Mouse (Mus musculus) E14TG2a.4 (cell line): ENCODE measurements at regions not wholly inside any gene's neighbourhood (a gene's known extent, or its start where the extent isn't known, plus 50 kb on each side); places are given as distances from the start of the nearest gene placed in this dataset.
"Not testable (repeated sequence)": the region's sequence is repeated elsewhere in the genome, so short reads cannot be mapped to it uniquely, and the experiment has no call there.

ENCODE experiments used
- H3K27me3 ChIP-seq: 2 replicates; pipeline ENCODE4 v1.6.1; 2014; ENCODE audit warnings: low read length, control low read depth; ENCODE audit not compliant: insufficient read depth
- H3K36me3 ChIP-seq: 2 replicates; pipeline ENCODE4 v1.6.1; 2014; ENCODE audit warnings: low read length, control low read depth; ENCODE audit not compliant: insufficient read depth
- H3K4me1 ChIP-seq: replicated peaks from 2 replicates; pipeline ENCODE4 v1.6.1; 2014; ENCODE audit warnings: low read depth, low read length, control low read depth
- H3K4me3 ChIP-seq: replicated peaks from 2 replicates; pipeline ENCODE4 v1.5.1; 2014; ENCODE audit warnings: mild to moderate bottlenecking, low read length
- H3K9me3 ChIP-seq: 2 replicates; pipeline ENCODE4 v1.6.1; 2014; ENCODE audit warnings: low read length, control low read depth
- CTCF ChIP-seq: conservative IDR thresholded peaks from 2 replicates; pipeline ENCODE4 v1.5.1; 2014; ENCODE audit warnings: low read length
- NANOG ChIP-seq: IDR thresholded peaks from 2 replicates; pipeline ENCODE4 v1.6.1; 2014; ENCODE audit warnings: borderline replicate concordance, low read length, mixed read lengths
- POU5F1 ChIP-seq: IDR thresholded peaks from 2 replicates; pipeline ENCODE4 v1.6.1; 2014; ENCODE audit warnings: low read length, borderline replicate concordance

- Histone ChIP-seq H3K27me3 (no peaks in the 10 kb centered on the region), H3K4me3 (no peak overlapping the region), H3K36me3 (no peaks in the 10 kb centered on the region), H3K9me3 (no peaks in the 10 kb centered on the region), H3K4me1 (peaks cover 4% of the 10 kb centered on the region; the same call in 1 of the 2 replicates)
- TF ChIP-seq CTCF (no peak), NANOG (peak; percentile 52; the same call in 1 of the 2 replicates)
Observed at GRCm38 (mm10) chr2:114411940-114412715, 210.9 kb upstream of the Zfp770 start.

DNA sequence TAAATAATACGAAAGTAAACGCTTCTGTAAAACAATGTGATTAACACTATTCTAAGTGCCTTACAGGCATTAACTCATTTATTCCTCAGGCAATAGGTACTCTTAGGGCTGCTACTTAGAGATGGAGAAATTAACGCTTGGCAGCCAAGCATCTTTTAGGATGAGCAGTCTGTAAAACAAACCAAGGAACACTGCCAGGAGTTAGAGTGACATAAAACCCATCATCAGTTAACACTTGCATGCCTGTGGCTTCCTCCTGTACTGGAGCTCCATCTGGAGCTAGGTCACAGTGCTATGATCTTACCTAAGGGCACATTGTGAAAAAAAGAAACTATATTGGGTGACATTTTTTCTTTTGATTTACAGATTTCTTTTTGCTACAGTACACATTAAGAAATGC, 209.4 kb upstream of the Zfp770 start:
- no peaks in the 10 kb centered on the region for H3K27me3 ChIP-seq
- no peaks in the 10 kb centered on the region for H3K36me3 ChIP-seq
- no peak overlapping the region for H3K4me3 ChIP-seq
- TF ChIP-seq NANOG (no peak), CTCF (no peak), POU5F1 (no peak)
- H3K9me3 ChIP-seq = no peaks in the 10 kb centered on the region
- H3K4me1 ChIP-seq = peaks cover 4% of the 10 kb centered on the region; the same call in 1 of the 2 replicates

- Histone ChIP-seq H3K4me1 (peaks cover 4% of the 10 kb centered on the region; the same call in 1 of the 2 replicates), H3K9me3 (no peaks in the 10 kb centered on the region), H3K36me3 (no peaks in the 10 kb centered on the region), H3K4me3 (no peak overlapping the region), H3K27me3 (no peaks in the 10 kb centered on the region)
- TF ChIP-seq NANOG (no peak), POU5F1 (no peak), CTCF (no peak)
Observed at GRCm38 (mm10) chr2:114409542-114409941, 208.3 kb upstream of the Zfp770 start.

DNA sequence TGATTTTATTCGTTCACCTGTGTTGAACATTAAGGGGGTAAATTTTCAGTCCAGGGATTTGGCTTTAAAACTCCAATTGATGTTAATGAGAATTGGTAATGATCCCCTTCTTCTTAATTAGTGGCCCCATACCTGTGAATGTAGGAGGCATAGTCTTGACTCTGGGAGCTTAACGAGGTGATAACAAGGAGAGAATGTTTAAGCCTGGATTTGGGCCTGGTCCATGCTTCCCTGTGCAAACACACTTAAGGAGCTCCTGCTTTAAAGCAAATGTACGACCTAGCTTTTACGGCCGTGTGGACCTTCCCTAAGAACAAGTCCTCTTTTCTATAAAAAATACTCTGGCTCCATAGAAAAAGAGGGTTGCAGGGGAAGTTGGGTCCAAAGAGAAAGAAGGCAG, 206.1 kb upstream of the Zfp770 start:
- Histone ChIP-seq H3K4me1 (no peaks in the 10 kb centered on the region; the same call in 1 of the 2 replicates), H3K27me3 (no peaks in the 10 kb centered on the region), H3K4me3 (no peak overlapping the region), H3K36me3 (no peaks in the 10 kb centered on the region), H3K9me3 (no peaks in the 10 kb centered on the region)
- no peak for TF ChIP-seq NANOG
- TF ChIP-seq CTCF = no peak
- no peak for TF ChIP-seq POU5F1

DNA sequence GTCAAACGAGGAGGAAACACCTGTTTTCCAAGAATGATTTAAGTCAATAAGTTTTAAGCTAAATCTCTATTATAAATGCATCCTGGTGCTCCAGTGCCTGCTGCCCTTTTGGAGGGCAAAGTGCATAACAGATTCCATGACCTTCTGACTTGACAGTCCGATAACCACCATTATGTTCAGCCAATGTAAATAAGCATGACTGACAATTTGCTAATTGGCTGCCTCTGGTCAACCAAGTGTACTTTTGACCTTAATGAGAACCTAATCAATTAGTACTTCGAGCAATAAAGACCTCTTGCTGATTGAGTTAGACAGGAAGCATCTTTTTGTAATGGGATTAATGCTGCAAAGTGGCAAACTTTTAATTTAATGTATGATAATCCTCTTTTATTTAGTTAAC, 183.3 kb upstream of the Zfp770 start:
- H3K4me1 ChIP-seq = no peaks in the 10 kb centered on the region
- no peak for TF ChIP-seq NANOG
- no peak for TF ChIP-seq POU5F1
- TF ChIP-seq CTCF = no peak
- H3K4me3 ChIP-seq = no peak overlapping the region
- H3K27me3 ChIP-seq = no peaks in the 10 kb centered on the region
- H3K9me3 ChIP-seq = peaks cover 7% of the 10 kb centered on the region; the same call in 1 of the 2 replicates
- H3K36me3 ChIP-seq = no peaks in the 10 kb centered on the region

GRCm38 (mm10) chr2:114378844-114379533, 177.7 kb upstream of the Zfp770 start:
- Histone ChIP-seq H3K4me1 (no peaks in the 10 kb centered on the region), H3K9me3 (peaks cover 4% of the 10 kb centered on the region; the same call in 1 of the 2 replicates), H3K27me3 (no peaks in the 10 kb centered on the region)

DNA sequence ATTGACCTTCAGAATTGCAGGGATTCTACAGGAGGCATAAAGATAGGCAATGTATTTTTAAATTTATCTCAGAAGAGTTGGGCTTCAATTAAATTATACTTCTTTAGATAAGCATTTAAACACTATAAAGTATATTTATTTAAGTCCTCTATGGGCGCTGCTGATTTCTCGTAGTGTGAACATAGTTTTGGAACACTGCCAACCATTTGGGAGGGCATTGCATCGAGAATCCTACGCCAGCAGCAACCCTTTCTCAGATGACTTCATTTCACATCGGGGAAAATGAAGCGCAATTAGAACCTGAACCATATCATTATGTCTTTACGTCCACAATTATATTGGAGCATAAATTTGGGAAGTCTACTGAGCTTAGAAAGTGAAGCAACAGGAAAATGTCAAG, 172.2 kb upstream of the Zfp770 start:
- Histone ChIP-seq H3K36me3 (no peaks in the 10 kb centered on the region), H3K4me1 (no peaks in the 10 kb centered on the region), H3K27me3 (no peaks in the 10 kb centered on the region), H3K4me3 (no peak overlapping the region), H3K9me3 (no peaks in the 10 kb centered on the region)
- TF ChIP-seq CTCF (no peak), POU5F1 (no peak), NANOG (no peak)

More at GRCm38 (mm10) chr2:114378844-114379533, 177.7 kb upstream of the Zfp770 start:
- H3K4me3 ChIP-seq = no peak overlapping the region
- H3K36me3 ChIP-seq = no peaks in the 10 kb centered on the region
- TF ChIP-seq POU5F1 (no peak), NANOG (no peak), CTCF (no peak)

- H3K36me3 ChIP-seq, H3K9me3 ChIP-seq, H3K27me3 ChIP-seq, H3K4me1 ChIP-seq, H3K4me3 ChIP-seq: not testable (repeated sequence)
Observed at GRCm38 (mm10) chr2:114353876-114354275, 152.6 kb upstream of the Zfp770 start.
